Mouse (Mus musculus): ENCODE data around the gene Actl11. TPM values are rescaled to one million over a fixed set of nuclear protein-coding genes. Genes with fewer than 3 reads are reported as not detected.

Gene Actl11
- total RNA-seq, 2 experiments from 2014 or later: not detected

DNA sequence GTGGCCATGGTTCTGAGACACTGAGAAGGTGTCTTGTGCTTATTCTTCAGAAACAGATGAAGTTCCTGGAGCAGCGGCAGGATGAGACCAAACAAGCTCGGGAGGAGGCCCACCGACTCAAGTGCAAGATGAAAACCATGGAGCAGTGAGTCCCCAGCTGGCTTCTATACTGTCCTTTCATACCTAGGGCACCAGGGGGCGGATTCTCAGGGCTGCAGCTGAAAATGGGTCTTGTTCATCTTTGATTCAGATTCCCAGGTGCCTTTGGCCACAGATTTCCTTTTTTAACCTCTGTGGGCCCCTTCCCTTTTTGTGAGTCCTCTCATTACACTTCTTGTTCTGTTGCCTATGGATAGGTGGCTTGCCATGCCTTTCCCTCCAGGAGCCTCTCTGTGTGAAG is 32.7 kb downstream of the Actl11 start:
- ATAC-seq (ENCODE audit: poor library complexity, severe bottlenecking): no peak

DNA sequence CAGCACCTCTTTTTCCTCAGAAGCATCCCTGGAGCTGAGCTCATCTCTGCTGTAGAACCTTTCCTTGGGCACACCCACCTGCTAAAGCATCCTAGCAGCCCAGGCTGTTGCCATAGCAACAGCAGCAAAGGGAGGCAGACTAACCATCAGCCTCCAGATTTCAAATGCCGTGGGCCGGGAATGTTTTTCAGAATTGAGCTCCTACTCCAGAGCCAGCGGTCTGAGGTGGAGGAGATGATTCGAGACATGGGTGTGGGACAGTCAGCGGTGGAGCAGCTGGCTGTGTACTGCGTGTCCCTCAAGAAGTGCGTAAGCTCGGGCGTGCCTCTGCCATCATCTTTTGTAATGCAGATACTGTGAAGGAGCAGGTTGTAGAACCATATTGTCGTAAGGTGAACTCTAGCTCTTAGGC is 33.1 kb downstream of the Actl11 start:
- no peak for ATAC-seq (ENCODE audit: poor library complexity, severe bottlenecking)

DNA sequence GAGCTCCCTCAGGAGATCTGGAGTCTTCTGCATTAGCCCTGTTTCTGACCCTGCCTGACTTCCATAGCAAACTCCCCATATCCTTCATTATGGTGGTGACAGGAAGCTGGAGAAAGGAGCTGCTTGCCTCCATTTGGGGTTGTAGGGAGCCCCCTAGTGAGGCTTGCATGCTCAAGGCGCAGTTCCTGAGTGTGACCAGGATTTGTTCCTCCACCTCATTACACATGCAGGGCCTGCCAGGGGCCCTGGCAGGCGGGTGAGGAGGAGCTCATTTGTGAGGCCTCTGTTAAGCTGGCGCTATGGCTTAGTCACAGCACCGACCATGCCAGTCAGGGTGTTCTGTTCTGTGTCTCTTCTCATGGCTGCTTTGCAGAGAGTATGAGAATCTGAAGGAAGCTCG is 33.6 kb downstream of the Actl11 start:
- no peak for ATAC-seq (ENCODE audit: poor library complexity, severe bottlenecking)

DNA sequence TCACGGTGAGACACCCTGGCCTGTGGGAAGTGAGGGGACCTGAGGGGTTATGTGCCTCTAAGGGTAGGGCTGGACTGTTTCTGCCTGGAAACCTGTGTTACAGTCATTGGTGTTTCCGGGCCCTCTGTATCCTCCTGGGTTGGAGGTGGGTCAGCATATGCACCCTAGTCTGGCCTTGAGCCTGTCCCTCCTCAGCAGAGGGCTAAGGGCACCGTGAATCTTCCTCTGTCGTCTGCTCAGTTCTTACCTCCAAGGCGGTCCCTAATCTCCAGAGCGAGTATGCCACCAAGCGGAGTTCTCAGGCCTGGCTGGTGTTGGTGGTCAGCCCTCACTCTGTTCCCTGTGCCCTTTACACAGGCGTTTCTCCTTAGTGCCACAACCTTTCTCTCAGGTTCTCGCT is 34.6 kb downstream of the Actl11 start:
- ATAC-seq (ENCODE audit: poor library complexity, severe bottlenecking): no peak

DNA sequence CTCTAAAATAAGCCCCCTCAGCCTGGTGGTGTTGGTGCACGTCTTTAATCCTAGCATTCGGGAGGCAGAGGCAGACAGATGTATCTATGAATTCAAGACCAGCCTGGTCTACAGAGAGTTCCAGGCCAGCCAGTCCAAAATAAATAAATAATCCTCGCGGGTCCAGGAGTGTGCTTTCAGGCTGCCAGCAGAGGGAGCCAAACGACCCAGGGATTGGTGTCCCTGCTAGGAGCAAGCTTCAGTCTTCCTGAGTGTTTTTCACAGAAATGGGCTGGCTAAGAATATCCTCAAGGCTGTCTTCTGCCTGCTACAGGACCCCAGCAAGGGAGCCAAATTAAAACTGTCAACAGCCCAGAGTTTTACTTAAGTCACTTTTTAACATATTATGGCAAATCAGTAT is 35.4 kb downstream of the Actl11 start:
- ATAC-seq (ENCODE audit: poor library complexity, severe bottlenecking): peak; percentile 91

DNA sequence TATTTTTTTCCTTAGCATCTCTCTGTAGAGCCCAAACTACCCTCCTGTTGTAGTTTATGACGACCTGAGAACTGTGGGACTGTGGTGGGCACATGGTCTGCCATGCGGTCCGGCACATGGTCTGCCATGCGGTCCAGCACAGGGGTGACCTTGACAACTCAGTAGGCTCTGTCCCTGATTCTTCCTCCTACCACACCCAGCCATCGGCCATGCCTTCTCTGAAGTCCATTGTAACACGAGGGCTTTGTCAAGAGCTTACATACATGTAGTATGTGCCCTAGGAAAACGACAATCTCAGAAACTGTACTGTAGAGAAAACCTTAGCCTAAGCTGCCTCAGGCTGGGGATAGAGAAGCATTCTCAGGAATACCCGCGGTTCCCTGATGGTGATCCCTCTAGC is 36.4 kb downstream of the Actl11 start:
- no peak for ATAC-seq (ENCODE audit: poor library complexity, severe bottlenecking)

DNA sequence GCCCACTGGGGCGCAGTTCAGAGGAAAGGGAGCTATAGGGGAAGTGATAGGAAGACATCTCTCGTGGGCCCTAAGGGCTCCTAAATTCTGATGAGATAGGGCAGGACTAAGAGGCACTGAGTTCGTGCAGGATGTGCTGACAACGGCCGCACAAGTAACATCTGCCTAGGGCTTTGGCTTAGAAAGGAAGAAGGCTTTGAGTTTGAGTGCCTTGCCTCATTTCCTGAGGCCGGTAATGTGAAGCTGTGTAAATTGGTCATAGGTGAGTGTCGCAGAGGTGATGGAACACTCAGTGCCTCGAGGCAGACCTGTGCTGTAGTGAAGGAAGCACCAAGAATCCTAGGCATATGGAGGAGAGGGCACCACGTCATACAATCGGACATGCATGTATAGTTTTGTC is 38.4 kb downstream of the Actl11 start:
- ATAC-seq (ENCODE audit: poor library complexity, severe bottlenecking): no peak

DNA sequence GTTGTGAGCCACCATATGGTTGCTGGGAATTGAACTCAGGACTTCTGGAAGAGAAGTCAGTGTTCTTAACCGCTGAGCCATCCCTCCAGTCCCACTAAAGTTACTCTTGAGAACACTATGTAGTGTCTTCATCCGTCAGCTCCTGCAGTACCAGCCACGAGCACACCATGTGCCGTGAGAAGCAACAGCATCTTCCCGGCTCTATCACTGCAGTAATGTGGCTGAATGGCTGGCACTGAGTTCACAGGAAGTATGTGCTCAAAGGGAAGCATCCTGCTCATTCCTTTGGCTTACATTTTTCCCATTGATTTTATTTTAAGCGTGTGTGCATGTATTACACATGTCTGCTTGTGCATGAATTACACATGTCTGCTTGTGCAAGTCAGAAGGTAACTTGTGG is 39.2 kb downstream of the Actl11 start:
- ATAC-seq (ENCODE audit: poor library complexity, severe bottlenecking): no peak

DNA sequence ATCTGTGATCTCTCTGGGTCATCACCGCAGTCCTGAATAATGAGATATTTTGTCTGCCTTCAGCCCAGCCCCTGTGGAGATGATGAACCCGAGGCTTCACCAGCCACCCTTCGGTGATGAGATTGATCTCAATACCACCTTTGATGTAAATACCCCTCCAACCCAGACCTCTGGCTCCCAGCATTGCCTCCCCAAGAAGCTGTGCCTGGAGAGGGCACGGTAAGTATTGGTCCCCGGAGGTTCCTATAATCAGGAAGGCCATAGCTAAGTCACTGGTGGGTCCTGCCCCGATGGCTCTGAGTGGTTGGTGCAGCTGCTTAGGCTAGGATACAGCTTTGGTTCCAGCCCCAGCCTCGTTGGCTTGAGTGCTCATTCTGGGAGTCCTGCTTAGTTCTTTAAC is 40.3 kb downstream of the Actl11 start:
- ATAC-seq (ENCODE audit: poor library complexity, severe bottlenecking): no peak

DNA sequence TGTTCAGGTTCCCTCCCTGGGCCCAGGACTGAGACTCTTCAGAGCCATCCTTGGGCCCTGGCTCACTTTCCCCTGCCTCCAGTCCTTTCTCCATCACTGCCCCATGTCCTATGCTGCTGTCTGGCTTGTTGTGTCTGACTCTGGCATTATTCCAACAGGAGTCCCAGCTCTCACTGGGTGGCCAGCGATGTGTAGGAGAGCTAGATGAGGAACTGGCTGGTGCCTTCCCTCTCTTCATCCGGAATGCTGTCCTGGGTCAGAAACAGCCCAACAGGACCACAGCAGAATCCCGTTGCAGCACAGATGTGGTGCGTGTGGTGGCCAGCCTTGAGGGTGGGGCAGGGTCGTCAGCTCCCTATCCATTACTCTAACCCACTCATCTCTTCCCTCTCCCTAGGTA is 42.0 kb downstream of the Actl11 start:
- no peak for ATAC-seq (ENCODE audit: poor library complexity, severe bottlenecking)

DNA sequence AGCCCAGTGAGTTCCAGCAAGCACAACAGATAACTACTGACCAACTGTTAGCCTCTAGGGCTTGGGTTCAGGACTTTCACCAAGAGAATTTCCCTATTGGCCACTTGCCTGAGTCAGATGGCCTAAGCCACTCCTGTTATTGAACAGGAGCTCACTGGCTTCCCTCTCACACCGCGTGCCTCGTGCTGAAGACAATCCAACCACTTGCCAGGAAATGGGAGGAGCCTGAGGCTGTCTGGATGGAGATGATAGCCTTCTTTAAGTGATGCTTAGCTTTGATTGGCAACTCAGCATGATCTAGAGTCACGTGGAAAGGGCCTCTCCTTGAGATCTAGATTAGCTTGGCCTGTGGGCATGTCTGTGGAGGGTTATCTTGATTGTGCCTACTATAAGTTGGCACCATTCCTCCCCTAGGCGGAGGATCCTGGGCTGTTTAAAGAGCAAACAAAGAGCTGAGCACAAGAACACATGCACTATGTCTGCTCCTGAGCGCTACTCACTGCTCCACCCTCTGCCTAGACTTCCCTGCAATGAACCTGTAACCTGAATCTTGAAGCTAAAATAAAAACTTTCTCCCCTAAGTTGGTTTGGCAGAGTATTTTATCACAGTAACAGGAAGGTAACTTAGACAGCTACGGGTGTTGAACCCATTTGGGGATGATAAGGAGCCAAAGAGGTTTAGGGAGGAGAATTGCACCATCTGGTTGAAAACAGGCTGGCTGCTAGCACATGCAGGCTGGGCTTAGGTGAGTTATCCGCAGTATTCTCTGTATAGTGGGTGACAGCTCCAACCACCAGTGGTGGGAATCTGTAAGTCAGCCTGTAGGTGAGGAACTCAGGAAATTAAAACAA is 43.6 kb downstream of the Actl11 start:
- peak; percentile 62 for ATAC-seq (ENCODE audit: poor library complexity, severe bottlenecking)

DNA sequence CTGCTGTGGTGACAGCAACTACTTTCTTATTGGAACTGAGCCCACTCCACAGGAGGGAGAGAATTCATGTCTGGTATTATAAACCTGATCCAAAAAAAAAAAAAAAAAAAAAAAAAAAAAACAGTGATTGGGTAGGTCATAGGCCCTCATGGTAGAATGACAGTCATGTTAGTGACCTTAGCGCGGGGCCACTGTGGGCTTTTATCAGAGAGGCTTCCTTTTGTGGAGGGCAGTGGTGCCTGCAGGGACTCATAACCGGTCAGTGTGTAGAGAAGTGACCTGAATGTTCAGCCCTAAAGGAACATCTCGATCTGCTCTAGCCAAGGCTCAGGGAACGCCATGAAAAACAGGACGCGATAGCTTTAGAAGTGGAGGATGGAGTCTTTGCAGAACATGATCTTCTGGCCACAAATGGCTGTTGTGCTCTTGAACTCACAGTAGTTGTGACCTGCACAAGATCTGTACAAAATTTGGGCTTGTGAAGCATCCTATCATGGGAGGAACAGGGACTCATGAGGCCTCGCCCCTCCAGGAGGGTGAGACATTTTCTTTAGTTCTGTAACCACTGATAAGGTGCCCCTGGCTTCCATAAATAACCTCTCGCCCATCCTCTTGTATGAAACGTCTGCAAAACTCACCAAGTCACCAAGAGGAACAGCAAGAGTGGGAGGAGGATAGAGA is 46.4 kb downstream of the Actl11 start:
- no peak for ATAC-seq (ENCODE audit: poor library complexity, severe bottlenecking)

DNA sequence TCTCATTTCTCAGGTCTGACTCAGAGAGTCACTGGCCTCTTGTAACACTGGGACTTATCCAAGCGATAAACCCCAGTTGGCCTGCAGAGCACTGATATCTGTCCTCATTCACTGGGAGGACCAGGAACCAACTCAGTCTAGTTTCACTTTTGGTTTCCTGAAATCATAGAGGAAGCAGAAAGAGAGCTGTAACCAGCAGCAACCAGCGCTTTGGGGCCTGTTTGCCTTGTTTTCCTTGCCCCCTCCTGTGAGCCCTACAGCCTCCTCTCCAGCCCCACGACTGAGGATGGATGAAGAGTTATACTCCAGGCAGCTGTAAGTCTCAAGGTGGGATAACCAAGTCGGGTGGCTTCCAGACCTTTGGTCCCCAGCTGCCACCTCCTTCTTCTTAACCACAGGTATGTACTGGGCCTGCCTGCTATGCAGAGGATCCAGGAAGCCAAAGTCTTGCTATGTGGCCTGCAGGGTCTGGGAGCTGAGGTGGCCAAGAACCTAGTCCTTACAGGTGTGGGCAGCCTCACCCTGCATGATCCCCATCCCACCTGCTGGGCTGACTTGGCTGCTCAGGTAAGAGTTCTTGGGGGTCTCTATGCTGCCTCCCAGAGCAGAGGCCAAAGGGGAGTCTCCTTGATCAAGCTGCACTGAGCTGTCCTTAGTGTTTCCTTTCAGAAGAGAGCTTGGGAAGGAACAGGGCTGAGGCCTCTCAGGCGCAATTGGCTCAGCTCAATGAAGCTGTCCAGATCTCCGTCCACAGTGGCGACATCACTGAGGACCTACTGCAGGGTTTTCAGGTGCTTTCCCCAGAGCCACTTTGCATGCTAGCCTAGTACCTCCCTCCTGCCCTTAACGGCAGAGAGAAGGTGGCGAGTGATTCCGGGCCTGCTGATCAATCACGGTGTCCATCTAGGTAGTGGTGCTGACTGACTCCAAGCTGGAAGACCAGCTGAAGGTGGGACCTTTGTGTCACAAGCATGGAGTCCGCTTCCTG is 47.4 kb downstream of the Actl11 start, which contains the start of gene Uba7:
Uba7 (plus strand) TSS at position 107 of the 988 bp plus-strand sequence.
- ATAC-seq (ENCODE audit: poor library complexity, severe bottlenecking): peak; percentile 82

DNA sequence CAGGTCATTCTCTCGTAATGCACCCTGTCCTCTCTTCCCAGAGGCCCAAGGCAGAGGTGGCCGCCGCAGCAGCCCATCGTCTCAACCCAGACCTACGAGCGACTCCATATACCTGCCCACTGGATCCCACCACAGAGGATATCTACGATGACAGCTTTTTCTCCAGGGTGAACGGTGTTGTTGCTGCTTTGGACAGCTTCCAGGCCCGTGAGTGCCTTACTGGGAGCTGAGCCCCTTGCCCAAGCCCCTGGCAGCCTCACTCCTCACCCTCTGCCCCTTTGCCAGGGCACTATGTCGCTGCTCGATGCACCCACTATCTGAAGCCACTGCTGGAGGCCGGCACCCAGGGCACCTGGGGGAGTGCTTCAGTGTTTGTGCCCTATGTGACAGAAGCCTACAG is 50.5 kb downstream of the Actl11 start:
- no peak for ATAC-seq (ENCODE audit: poor library complexity, severe bottlenecking)

Other genes starting within 250 kb of the Actl11 start
- gene Gnat1, start 248.8 kb upstream of the Actl11 start, total RNA-seq (2015): not detected in 2 replicates
- gene Gnat1, start 248.8 kb upstream of the Actl11 start, total RNA-seq (2017): not detected in 2 replicates
- gene Sema3f, start 218.0 kb upstream of the Actl11 start, total RNA-seq (2015): not detected in 2 replicates
- gene Sema3f, start 218.0 kb upstream of the Actl11 start, total RNA-seq (2017): not detected in 2 replicates
- 145 and 161 TPM in 2 replicates for gene Rbm5, start 157.5 kb upstream of the Actl11 start, total RNA-seq (2015)
- gene Rbm5, start 157.5 kb upstream of the Actl11 start, total RNA-seq (2017): 208 and 249 TPM in 2 replicates
- gene Rbm6, start 55.2 kb upstream of the Actl11 start, total RNA-seq (2015): 42.2 and 55.9 TPM in 2 replicates
- 117 and 119 TPM in 2 replicates for gene Rbm6, start 55.2 kb upstream of the Actl11 start, total RNA-seq (2017)
- gene Mon1a, start 40.3 kb upstream of the Actl11 start, total RNA-seq (2015): 6.2 and 7.6 TPM in 2 replicates
- gene Mon1a, start 40.3 kb upstream of the Actl11 start, total RNA-seq (2017): 16.6 and 17.7 TPM in 2 replicates
- 0.52 and 0.94 TPM in 2 replicates for gene Mst1r, start 21.6 kb upstream of the Actl11 start, total RNA-seq (2015)
- gene Mst1r, start 21.6 kb upstream of the Actl11 start, total RNA-seq (2017): 2.2 and 2.3 TPM in 2 replicates
- not detected in 2 replicates for gene Camkv, start 7.2 kb downstream of the Actl11 start, total RNA-seq (2015)
- gene Camkv, start 7.2 kb downstream of the Actl11 start, total RNA-seq (2017): 0.04 TPM in 1 of 2 replicates, not detected in the other
- gene Traip, start 21.7 kb downstream of the Actl11 start, total RNA-seq (2015): 4.9 and 9.4 TPM in 2 replicates
- 12.0 and 15.8 TPM in 2 replicates for gene Traip, start 21.7 kb downstream of the Actl11 start, total RNA-seq (2017)
- 37.5 and 44.3 TPM in 2 replicates for gene Uba7, start 47.0 kb downstream of the Actl11 start, total RNA-seq (2015)
- gene Uba7, start 47.0 kb downstream of the Actl11 start, total RNA-seq (2017): 35.6 and 43.2 TPM in 2 replicates
- gene Gm20661, start 54.6 kb downstream of the Actl11 start, total RNA-seq (2015): 0.18 TPM in 1 of 2 replicates, not detected in the other
- gene Gm20661, start 54.6 kb downstream of the Actl11 start, total RNA-seq (2017): not detected in 2 replicates
- gene Inka1, start 57.4 kb downstream of the Actl11 start, total RNA-seq (2015): 1.8 and 4.7 TPM in 2 replicates
- 2.6 and 3.2 TPM in 2 replicates for gene Inka1, start 57.4 kb downstream of the Actl11 start, total RNA-seq (2017)
- gene Cdhr4, start 64.0 kb downstream of the Actl11 start, total RNA-seq (2015): 0.33 TPM in 1 of 2 replicates, not detected in the other
- gene Cdhr4, start 64.0 kb downstream of the Actl11 start, total RNA-seq (2017): 0.51 and 1.7 TPM in 2 replicates
- gene Gm20662, start 67.9 kb downstream of the Actl11 start, total RNA-seq (2015): not detected in 2 replicates
- not detected in 2 replicates for gene Gm20662, start 67.9 kb downstream of the Actl11 start, total RNA-seq (2017)
- 20.1 and 24.6 TPM in 2 replicates for gene Ip6k1, start 74.0 kb downstream of the Actl11 start, total RNA-seq (2015)
- 35.2 and 109 TPM in 2 replicates for gene Ip6k1, start 74.0 kb downstream of the Actl11 start, total RNA-seq (2017)
- gene Gmppb, start 120.8 kb downstream of the Actl11 start, total RNA-seq (2015): 6.4 and 6.9 TPM in 2 replicates
- gene Gmppb, start 120.8 kb downstream of the Actl11 start, total RNA-seq (2017): 14.0 and 19.1 TPM in 2 replicates
- gene Amigo3, start 124.7 kb downstream of the Actl11 start, total RNA-seq (2015): 1.2 and 1.5 TPM in 2 replicates
- gene Amigo3, start 124.7 kb downstream of the Actl11 start, total RNA-seq (2017): 2.0 and 2.6 TPM in 2 replicates
- 0.69 TPM in 1 of 2 replicates, not detected in the other for gene Mst1, start 152.0 kb downstream of the Actl11 start, total RNA-seq (2015)
- not detected in 2 replicates for gene Mst1, start 152.0 kb downstream of the Actl11 start, total RNA-seq (2017)
- gene Rnf123, start 154.9 kb downstream of the Actl11 start, total RNA-seq (2015): 27.8 and 30.7 TPM in 2 replicates
- gene Rnf123, start 154.9 kb downstream of the Actl11 start, total RNA-seq (2017): 20.9 and 21.1 TPM in 2 replicates
- gene Apeh, start 166.1 kb downstream of the Actl11 start, total RNA-seq (2015): 37.9 and 41.0 TPM in 2 replicates
- gene Apeh, start 166.1 kb downstream of the Actl11 start, total RNA-seq (2017): 56.9 and 61.8 TPM in 2 replicates

Measured in megakaryocyte, adult 5-6 weeks (primary cell).